Mouse (Mus musculus): ENCODE results near the gene Olfr1220. TPM values are rescaled to one million over a fixed set of nuclear protein-coding genes. Genes with fewer than 3 reads are reported as not detected.

The Olfr1220 gene
- not detected in 2 replicates for polyA plus RNA-seq (2012; rRNA removed)

DNA sequence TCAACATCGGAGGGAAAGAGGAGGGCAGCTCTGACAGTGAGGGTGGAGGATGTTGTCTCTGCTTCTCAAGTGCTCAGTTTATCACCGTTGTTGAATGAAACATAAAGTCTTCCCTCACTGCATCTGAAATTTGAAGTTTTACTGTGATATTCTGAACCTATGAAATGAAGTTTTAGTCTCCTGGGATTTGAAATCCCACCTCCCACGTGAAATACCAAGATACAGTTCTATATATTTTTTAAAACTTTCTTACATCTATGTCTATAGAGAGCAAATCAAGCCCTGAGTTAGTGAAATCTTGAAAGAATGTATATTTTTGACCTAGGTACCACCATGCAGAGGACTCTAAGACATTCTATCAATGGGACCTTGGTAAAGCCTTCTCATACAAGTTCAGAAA lies at the start of gene Olfr1220:
Olfr1220 (minus strand) TSS at position 101 of the 400 bp plus-strand sequence.
- 62% methylated on average over 3 of the region's 3 CpGs for WGBS
- no peak for DNase-seq (ENCODE audit: low read depth, low spot score)

DNA sequence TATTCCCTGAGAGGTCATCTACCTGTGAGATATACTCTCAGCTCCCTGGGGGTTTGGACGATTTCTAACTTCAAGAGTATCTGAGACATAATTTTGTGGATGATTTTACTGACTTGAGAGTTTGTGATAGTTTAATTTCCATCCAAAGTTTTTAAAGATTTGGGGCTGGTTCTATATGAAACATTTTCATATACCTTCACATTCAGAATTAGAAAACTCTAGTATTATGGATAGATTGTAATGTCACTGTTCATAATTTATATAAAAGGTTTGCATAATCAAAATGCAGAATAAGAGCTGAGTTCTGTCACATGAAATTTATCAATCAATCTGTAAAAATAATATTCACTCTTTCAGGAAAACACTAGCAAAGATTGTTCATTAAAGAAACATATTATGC lies 44.8 kb upstream of the Olfr1220 start, which contains the start of gene Olfr1223:
Olfr1223 (minus strand) TSS at position 101 of the 400 bp plus-strand sequence.
- 67% methylated on average over 1 of the region's 1 CpGs for WGBS
- DNase-seq (ENCODE audit: low read depth, low spot score) = no peak

DNA sequence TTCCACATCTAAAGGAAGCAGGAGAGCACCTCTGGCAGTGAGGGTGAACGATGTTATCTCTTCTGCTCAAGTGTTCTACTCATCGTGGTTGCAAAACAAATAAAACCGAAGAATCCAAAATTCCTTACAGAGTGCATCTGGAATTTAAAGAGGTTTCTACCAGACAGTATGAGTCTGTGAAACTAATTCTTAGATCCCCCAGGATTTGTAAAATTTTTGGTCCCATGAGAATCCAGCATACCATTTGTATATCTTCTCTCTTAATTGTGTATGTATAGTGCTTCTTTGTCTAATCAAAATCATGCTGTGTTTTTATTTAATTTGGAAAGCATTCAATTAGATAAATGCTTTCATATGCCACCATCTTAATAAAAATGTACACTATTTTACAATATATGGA lies 26.3 kb upstream of the Olfr1220 start, which contains the start of gene Olfr1222:
Olfr1222 (minus strand) TSS at position 101 of the 400 bp plus-strand sequence.
- DNase-seq (ENCODE audit: low read depth, low spot score) = no peak
- 52% methylated on average over 3 of the region's 3 CpGs for WGBS

DNA sequence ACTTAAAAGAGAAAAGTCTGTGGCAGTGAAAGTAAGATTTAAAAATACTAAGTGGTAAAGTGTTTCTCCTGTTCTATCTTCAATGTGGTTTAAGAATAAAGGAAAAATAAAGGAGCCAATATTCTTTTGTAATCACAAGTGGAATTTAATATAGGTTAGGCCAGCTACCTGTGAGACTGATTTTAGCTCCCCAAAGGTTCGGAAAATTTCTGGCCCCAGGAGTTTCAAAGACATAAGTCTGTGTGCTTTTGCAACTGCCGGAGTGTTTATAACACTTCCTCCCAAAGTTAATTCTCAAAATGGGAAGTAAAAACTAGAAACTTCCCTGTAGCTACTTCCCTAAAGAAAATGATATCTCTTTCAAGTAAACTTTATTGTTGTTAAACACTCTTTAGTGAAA lies 10.5 kb upstream of the Olfr1220 start, which contains the start of gene Olfr1221:
Olfr1221 (minus strand) TSS at position 101 of the 400 bp plus-strand sequence.
- 76% methylated on average over 2 of the region's 2 CpGs for WGBS
- DNase-seq (ENCODE audit: low read depth, low spot score) = no peak

DNA sequence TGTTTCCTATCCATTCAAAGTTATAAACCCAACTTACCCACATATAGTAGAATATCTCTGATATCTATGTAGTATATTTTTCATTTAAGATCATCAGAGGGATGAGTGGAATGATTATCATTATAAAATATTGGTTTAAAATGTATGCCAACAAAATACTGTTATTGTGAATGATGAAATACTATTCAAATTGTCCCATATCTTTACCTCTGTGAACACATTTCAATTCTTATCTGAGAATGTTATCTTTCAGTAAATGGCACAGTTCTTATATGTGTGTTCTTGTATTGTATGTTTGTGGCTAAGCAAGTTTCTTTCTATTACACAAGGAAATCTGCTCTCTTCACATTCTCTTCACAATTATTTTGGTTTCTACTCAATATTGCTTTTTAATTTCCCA lies 984 bp downstream of the Olfr1220 start:
- no peak for DNase-seq (ENCODE audit: low read depth, low spot score)

DNA sequence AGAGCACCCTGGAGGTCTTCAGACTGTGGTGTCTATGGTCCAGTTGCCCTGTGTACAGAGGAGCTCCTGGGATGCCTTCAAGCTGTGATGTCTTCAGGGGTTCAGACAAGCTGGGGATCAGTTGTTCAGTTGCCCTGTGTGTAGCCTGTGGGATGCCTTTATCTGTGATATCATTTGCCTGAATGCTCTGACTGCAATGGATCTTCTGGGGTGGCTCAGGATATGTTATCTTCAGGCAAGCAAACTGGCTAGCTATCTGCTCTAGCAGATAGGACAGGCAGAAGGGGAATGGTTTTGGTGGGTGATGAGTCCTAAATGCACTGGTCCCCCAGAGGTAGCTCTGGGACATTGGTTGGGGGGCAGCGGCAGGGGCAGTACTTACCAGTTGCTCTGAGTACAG lies 12.8 kb downstream of the Olfr1220 start:
- DNase-seq (ENCODE audit: low read depth, low spot score) = no peak
- WGBS = 96% methylated on average over 1 of the region's 1 CpGs

DNA sequence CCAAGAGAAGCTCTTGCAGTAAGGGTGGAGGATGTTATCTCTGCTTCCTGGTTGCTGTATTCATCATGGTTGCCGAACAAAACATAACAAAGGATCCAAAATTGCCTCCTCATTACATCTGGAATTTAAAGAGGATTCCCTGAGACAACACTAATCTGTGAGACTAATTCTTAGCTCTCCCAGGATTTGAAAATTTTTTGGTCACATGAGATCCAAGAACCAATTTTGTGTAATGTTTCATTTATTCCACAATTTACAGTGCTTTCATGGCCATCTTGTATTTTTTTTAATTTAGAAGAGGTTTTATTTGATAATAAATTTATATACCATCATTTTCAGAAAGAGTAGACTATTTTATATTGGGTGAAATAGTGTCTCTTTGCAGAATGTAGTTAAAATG lies 23.2 kb downstream of the Olfr1220 start, which contains the start of gene Olfr1219:
Olfr1219 (minus strand) TSS at position 101 of the 400 bp plus-strand sequence.
- WGBS = 48% methylated on average over 1 of the region's 1 CpGs
- no peak for DNase-seq (ENCODE audit: low read depth, low spot score)

DNA sequence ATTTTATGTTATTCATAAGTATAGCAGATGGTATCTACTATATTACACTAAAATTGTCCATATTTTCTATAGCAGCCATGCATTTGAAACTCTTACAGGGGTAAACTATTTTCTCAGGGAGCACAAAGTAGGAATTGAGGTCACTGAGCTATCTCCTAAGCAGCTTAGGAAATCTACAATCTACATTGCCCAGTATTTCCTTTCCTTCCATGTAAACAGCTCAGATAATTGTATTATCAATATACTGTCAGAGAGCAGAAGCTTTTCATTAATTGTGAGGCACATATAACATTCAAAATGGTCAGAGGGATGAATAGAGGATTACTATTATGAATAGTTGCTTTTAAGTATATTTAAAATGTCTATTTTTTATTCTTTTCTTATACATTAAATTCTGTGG lies 25.1 kb downstream of the Olfr1220 start:
- DNase-seq (ENCODE audit: low read depth, low spot score) = no peak

DNA sequence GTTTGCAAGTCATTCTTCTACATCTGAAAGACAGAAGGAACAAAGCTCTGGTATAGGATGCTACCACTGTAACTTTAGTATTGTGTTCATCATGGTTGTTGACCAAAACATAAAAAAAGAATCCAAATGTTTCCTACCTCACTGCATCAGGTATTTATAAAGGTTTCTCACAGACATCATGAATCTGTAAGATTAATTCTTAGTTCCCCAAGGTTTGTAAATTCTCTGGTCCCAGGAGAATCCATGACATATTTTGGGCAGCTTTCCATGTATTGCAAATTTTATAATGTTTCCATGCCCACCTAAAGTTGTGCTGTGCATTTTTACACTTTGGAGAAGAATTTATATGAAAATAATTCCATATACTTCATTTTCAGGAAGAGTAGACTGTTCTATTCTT lies 45.5 kb downstream of the Olfr1220 start, which contains the start of gene Olfr1218:
Olfr1218 (minus strand) TSS at position 101 of the 400 bp plus-strand sequence.
- no peak for DNase-seq (ENCODE audit: low read depth, low spot score)

Other genes with a start within 250 kb of the Olfr1220 start
- not detected in 2 replicates for gene Olfr1206, start 243.6 kb downstream of the Olfr1220 start, polyA plus RNA-seq (2012; rRNA removed)
- gene Olfr1208, start 204.5 kb downstream of the Olfr1220 start, polyA plus RNA-seq (2012; rRNA removed) = not detected in 2 replicates
- gene Olfr1209, start 191.7 kb downstream of the Olfr1220 start, polyA plus RNA-seq (2012; rRNA removed) = not detected in 2 replicates
- gene Olfr1211, start 168.7 kb downstream of the Olfr1220 start, polyA plus RNA-seq (2012; rRNA removed) = not detected in 2 replicates
- not detected in 2 replicates for gene Olfr1212, start 152.9 kb downstream of the Olfr1220 start, polyA plus RNA-seq (2012; rRNA removed)
- not detected in 2 replicates for gene Gm13762, start 126.6 kb downstream of the Olfr1220 start, polyA plus RNA-seq (2012; rRNA removed)
- gene Olfr1214, start 114.2 kb downstream of the Olfr1220 start, polyA plus RNA-seq (2012; rRNA removed) = not detected in 2 replicates
- gene Olfr1215, start 99.9 kb downstream of the Olfr1220 start, polyA plus RNA-seq (2012; rRNA removed) = not detected in 2 replicates
- gene Olfr1216, start 88.5 kb downstream of the Olfr1220 start, polyA plus RNA-seq (2012; rRNA removed) = not detected in 2 replicates
- gene Olfr1217, start 74.8 kb downstream of the Olfr1220 start, polyA plus RNA-seq (2012; rRNA removed) = not detected in 2 replicates
- not detected in 2 replicates for gene Olfr1218, start 45.6 kb downstream of the Olfr1220 start, polyA plus RNA-seq (2012; rRNA removed)
- gene Olfr1219, start 23.3 kb downstream of the Olfr1220 start, polyA plus RNA-seq (2012; rRNA removed) = not detected in 2 replicates
- gene Olfr1221, start 10.4 kb upstream of the Olfr1220 start, polyA plus RNA-seq (2012; rRNA removed) = not detected in 2 replicates
- not detected in 2 replicates for gene Olfr1222, start 26.2 kb upstream of the Olfr1220 start, polyA plus RNA-seq (2012; rRNA removed)
- not detected in 2 replicates for gene Olfr1223, start 44.7 kb upstream of the Olfr1220 start, polyA plus RNA-seq (2012; rRNA removed)
- not detected in 2 replicates for gene Olfr1224-ps1, start 57.3 kb upstream of the Olfr1220 start, polyA plus RNA-seq (2012; rRNA removed)
- not detected in 2 replicates for gene Olfr1225, start 67.8 kb upstream of the Olfr1220 start, polyA plus RNA-seq (2012; rRNA removed)
- gene Olfr1226, start 93.2 kb upstream of the Olfr1220 start, polyA plus RNA-seq (2012; rRNA removed) = not detected in 2 replicates
- gene Olfr1228, start 147.2 kb upstream of the Olfr1220 start, polyA plus RNA-seq (2012; rRNA removed) = not detected in 2 replicates
- gene Olfr1229, start 181.2 kb upstream of the Olfr1220 start, polyA plus RNA-seq (2012; rRNA removed) = not detected in 2 replicates
- not detected in 2 replicates for gene Olfr1230, start 190.4 kb upstream of the Olfr1220 start, polyA plus RNA-seq (2012; rRNA removed)
- not detected in 2 replicates for gene Olfr1231, start 200.2 kb upstream of the Olfr1220 start, polyA plus RNA-seq (2012; rRNA removed)
- not detected in 2 replicates for gene Olfr1232, start 222.8 kb upstream of the Olfr1220 start, polyA plus RNA-seq (2012; rRNA removed)
- gene Olfr1233, start 235.6 kb upstream of the Olfr1220 start, polyA plus RNA-seq (2012; rRNA removed) = not detected in 2 replicates

Measured in large intestine, adult 2 months (tissue).